Mouse (Mus musculus) layer of hippocampus, postnatal 25 days (tissue): ENCODE measurements at regions not wholly inside any gene's neighbourhood (a gene's known extent, or its start where the extent isn't known, plus 50 kb on each side); places are given as distances from the start of the nearest gene placed in this dataset.
"Not testable (repeated sequence)": the region's sequence is repeated elsewhere in the genome, so short reads cannot be mapped to it uniquely, and the experiment has no call there.

Experiments used
- DNase-seq, 2 experiments: peaks; one replicate each; pipeline ENCODE4 v3.0.0; 2022; ENCODE audit warnings: mixed read lengths in 2 of 2, low spot score in 1 of 2; ENCODE audit errors: extremely low spot score in 1 of 2

DNA sequence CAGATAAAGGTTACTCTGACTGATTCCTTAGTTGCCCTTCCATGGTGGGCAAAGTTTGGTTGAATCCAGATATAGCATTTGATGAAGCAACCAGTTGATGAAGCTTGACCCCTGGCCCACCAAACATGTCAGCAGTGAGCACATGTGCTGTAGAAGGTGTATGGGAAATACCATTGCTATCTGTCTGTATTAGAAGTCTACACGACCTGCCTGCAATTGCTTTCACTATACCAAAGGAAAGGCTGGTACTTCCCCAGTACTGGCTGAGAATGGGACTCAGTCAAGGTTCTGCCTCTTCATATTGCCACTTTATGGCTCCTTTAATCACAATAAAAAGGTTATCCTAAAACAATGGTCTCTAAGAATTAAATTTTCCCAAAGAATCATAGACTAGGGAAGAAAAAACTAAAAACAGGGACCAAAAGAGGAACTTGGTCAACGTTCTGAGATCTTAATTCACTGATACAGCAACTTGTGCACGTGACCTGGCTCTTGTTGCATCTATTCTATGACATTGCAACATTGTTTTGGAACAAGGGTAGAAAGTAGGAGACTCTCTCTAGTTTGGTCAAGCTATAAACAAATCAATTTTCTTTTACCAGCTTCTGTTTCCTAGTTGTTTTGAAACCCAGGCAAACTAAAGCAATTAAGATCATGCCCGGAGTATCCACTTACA lies 284.0 kb downstream of the Rapgef2 start:
- no peak for DNase-seq

GRCm38 (mm10) chr3:79001754-79002153 lies 284.6 kb downstream of the Rapgef2 start:
- DNase-seq: no peak

DNA sequence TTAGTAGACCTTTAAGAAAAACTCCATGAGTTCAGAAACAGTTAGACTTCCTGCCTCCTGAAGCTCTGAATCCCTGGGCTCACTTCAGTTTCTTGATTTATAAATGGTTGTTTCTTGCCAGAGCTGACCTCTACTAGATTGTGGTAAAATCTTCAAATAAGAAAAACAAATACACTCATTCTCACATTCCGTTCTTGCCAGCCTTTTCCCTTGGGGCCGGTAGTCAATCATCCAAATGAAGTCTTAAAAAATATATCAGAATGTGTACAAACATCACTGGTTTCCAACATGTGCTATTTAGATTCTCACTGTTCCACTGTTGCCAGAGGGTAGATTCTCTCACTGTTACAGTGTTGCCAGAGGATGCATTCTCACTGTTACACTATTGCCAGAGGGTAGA lies 286.0 kb downstream of the Rapgef2 start:
- no peak for DNase-seq

GRCm38 (mm10) chr3:78999803-79000202 lies 286.5 kb downstream of the Rapgef2 start:
- DNase-seq: no peak

DNA sequence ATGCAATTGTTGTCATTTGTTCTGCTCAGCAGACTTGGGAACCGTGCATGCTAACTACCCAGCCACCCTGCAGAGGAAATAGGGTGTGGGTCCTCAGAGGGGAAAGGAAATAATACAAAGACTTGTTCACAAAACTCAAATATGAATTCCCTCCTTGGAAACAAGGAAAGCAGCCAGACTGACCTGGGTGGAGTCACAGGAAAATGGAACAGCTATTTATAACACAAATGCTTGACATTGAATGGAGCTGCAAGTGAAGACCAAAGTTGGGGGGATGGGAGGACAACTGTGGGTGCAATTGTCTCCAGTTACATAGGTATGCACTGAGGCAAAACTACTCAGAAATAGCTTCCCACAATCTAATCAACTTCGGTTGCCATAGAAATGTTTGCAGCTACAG lies 298.2 kb downstream of the Rapgef2 start:
- no peak for DNase-seq

GRCm38 (mm10) chr3:78986726-78987125 lies 299.6 kb downstream of the Rapgef2 start:
- DNase-seq: no peak

DNA sequence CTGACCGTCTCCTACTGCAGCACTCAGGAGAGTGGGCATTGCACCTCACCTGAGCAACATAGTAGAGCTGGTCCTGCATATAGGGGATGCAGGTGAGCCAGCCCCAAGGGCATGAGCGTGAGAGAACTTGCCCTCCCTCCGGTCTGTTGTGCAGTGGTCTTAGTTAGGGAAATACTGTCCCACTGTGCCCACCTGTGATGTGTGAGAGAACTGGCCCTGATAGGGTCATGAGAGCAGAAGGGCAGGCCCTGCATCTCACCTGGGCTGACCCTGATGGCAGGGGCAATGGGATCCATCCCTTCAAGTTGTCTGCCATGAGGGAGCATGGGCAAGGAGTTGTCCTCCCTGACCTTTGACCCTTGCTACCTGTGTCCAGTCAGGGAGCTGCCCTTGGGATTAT lies 305.3 kb downstream of the Rapgef2 start:
- DNase-seq: no peak

GRCm38 (mm10) chr3:78978781-78979180 lies 307.5 kb downstream of the Rapgef2 start:
- DNase-seq: no peak

- peak in 1 of 2 experiments; percentile 32 for DNase-seq
Measured at GRCm38 (mm10) chr3:78966683-78967549, 319.4 kb downstream of the Rapgef2 start.

DNA sequence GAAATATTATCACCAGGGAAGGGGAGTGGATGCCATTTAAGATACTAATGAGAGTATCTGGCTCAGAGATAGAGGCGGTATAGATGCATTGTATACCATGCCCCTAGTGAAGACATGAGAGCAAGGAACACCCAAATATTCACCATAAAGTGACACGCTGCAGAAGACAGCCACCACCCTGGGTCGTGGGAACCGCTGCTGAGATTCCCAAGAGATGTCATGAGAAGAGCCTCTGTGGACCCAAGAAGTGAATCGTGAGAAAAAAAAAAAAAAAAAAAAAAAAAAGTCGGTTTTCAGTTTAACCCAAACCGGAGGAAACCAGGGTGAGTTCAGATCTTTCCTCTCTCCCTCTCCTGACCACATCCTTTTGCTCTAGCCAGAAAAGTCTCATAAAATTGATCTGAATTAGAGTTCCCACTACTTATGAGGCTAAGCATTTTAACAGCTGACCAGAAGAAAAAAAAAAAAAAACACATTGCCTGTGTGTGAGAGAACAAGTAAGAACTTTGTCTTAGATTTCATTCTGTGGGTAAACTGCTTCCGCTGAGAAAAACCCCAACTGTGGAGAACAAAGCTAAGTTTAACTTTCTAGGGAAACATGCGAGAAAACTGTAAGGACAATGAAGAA lies 322.0 kb downstream of the Rapgef2 start:
- DNase-seq: no peak

GRCm38 (mm10) chr3:78958781-78959180 lies 327.5 kb downstream of the Rapgef2 start:
- peak in 1 of 2 experiments; percentile 36 for DNase-seq

GRCm38 (mm10) chr3:78955364-78955763 lies 331.0 kb downstream of the Rapgef2 start:
- no peak for DNase-seq

DNA sequence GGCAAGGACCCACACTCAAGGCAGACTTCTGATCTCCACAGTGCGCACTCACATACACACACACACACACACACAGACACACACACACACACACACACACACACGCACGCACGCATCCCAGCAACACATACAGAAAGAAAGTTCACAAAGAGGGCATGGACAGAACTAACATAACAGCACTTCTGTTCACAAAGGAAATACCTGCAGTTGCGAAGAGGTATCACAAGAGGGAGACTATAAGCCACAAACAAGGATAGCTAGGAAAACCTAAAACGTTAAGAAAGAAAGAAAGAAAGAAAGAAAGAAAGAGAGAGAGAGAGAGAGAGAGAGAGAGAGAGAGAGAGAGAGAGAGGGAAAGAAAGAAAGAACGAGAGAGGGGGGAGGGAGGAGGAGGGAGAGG lies 336.9 kb downstream of the Rapgef2 start:
- not testable (repeated sequence) for DNase-seq

- no peak for DNase-seq
Measured at GRCm38 (mm10) chr3:78948700-78949099, 337.6 kb downstream of the Rapgef2 start.

- DNase-seq: peak in 1 of 2 experiments; percentile 69
Measured at GRCm38 (mm10) chr3:78948171-78948570, 338.1 kb downstream of the Rapgef2 start.

DNA sequence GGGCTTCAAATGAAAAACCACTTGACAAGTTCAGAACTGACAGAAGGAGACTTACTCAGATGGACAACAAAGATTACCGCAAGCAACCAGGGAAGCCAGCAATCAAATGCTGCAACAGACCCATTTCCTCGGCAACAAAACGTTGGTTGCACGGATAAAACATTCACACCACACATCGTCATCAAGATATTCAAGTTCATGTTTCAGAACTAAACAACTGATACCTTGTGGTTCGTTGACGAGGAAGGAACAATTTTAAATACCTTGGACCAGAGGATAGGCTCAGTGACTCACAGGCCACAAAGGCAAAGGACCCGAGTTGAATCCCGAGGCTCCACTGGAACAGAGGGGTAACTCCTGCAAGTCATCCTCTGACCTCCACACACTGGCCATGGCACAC lies 339.1 kb downstream of the Rapgef2 start:
- DNase-seq: no peak

DNA sequence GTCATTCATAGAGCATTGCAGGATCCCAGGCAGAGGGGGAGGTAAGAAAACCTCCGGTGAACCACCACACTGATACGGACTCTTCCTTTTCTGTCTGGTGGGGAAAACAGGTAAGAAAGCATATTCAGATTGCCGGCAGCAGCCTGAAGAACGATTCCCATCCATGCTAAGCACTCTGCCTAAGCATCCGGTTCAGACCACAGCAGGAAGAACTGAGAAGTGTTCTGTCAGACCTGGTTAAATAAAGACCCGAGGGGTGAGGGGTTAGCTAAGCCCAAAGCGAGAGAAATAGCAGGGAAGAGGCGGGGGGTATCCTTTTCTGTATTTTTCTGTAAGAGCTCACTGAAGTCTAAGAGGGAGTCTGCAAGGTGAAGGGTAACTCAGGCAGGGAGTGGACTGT lies 342.1 kb downstream of the Rapgef2 start:
- no peak for DNase-seq

- no peak for DNase-seq
Measured at GRCm38 (mm10) chr3:78932975-78933374, 353.3 kb downstream of the Rapgef2 start.

DNA sequence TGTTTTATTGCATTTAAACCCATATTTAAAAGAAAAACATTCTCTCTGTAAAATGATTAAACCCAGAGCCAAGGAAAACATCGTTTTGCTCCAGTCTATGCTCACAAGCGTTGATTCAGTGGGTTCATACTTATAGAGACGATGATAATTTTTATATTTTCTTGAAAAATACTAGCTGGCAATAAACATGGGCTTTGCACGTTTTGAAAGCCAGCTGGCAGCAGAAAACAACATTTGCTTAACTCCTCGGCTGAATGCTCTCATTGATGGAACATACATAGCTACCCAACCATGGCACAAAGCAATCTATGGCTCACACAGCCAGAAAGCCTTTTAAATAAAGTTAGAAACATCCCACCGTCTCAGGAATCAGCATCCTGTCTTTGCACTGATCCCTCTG lies 366.5 kb downstream of the Rapgef2 start:
- DNase-seq: no peak

GRCm38 (mm10) chr3:78919407-78919806 lies 366.9 kb downstream of the Rapgef2 start:
- DNase-seq: peak; percentile 66 to 90

GRCm38 (mm10) chr3:78908196-78908844 lies 378.0 kb downstream of the Rapgef2 start:
- DNase-seq: peak in 1 of 2 experiments; percentile 13
